Mouse (Mus musculus) granulocyte monocyte progenitor cell, adult 5-6 weeks (primary cell): Measurements from ENCODE around the gene Dhcr24. TPM values are rescaled to one million over a fixed set of nuclear protein-coding genes. Genes with fewer than 3 reads are reported as not detected.

Source experiments
- ATAC-seq: replicated peaks from 2 replicates; pipeline ENCODE4 v1.8.0; 2016; ENCODE audit warnings: mild to moderate bottlenecking, moderate TSS enrichment, inconsistent platforms; ENCODE audit not compliant: poor library complexity, severe bottlenecking
- total RNA-seq, 2 experiments: library from RNA; stranded (forward) in 1 of 2; stranded (reverse) in 1 of 2; fragments of 200-712, 200-1000 nt in 1 of 2; fragments of >200 nt in 1 of 2; fragmentation: Nextera tagmentation in 1 of 2; gene quantifications; 2 replicates each; pipeline ENCODE4 v1.2.3; 2014 to 2017

Gene Dhcr24
- total RNA-seq, 2 experiments from 2014 or later = 14.4 to 22.2 TPM

- no peak for ATAC-seq
These were observed 1.3 kb upstream of the Dhcr24 start for GRCm38 (mm10) chr4:106559343-106560212.

GRCm38 (mm10) chr4:106560213-106560845 lies 509 bp upstream of the Dhcr24 start:
- ATAC-seq = peak; percentile 47

GRCm38 (mm10) chr4:106562006-106562405 lies 1.2 kb downstream of the Dhcr24 start:
- no peak for ATAC-seq

- peak; percentile 86 for ATAC-seq
These were observed 2.3 kb downstream of the Dhcr24 start for GRCm38 (mm10) chr4:106562837-106563790.

- no peak for ATAC-seq
These were observed 3.3 kb downstream of the Dhcr24 start for GRCm38 (mm10) chr4:106564161-106564560.

GRCm38 (mm10) chr4:106569680-106570079 lies 8.8 kb downstream of the Dhcr24 start:
- ATAC-seq = no peak

- no peak for ATAC-seq
These were observed 10.4 kb downstream of the Dhcr24 start for GRCm38 (mm10) chr4:106571081-106571724.

- no peak for ATAC-seq
These were observed 14.2 kb downstream of the Dhcr24 start for GRCm38 (mm10) chr4:106575022-106575421.

- no peak for ATAC-seq
These were observed 16.7 kb downstream of the Dhcr24 start for GRCm38 (mm10) chr4:106577511-106577910.

- no peak for ATAC-seq
These were observed 20.5 kb downstream of the Dhcr24 start for GRCm38 (mm10) chr4:106581176-106581864.

- no peak for ATAC-seq
These were observed 21.0 kb downstream of the Dhcr24 start for GRCm38 (mm10) chr4:106581865-106582204.

GRCm38 (mm10) chr4:106582428-106583153 lies 21.8 kb downstream of the Dhcr24 start:
- ATAC-seq = no peak

- no peak for ATAC-seq
These were observed 23.8 kb downstream of the Dhcr24 start for GRCm38 (mm10) chr4:106584665-106585064.

- no peak for ATAC-seq
These were observed 26.2 kb downstream of the Dhcr24 start for GRCm38 (mm10) chr4:106587075-106587474.

GRCm38 (mm10) chr4:106590142-106590541 lies 29.3 kb downstream of the Dhcr24 start:
- no peak for ATAC-seq

- no peak for ATAC-seq
These were observed 30.0 kb downstream of the Dhcr24 start for GRCm38 (mm10) chr4:106590871-106591270.

- ATAC-seq = no peak
These were observed 32.8 kb downstream of the Dhcr24 start for GRCm38 (mm10) chr4:106593636-106594035.

- ATAC-seq = no peak
These were observed 35.4 kb downstream of the Dhcr24 start for GRCm38 (mm10) chr4:106596200-106596599.

GRCm38 (mm10) chr4:106597055-106597454 lies 36.2 kb downstream of the Dhcr24 start:
- ATAC-seq = no peak
